Mouse (Mus musculus) testis, adult 2 months (tissue): ENCODE data around the gene Actn1. TPM values are rescaled to one million over a fixed set of nuclear protein-coding genes. Genes with fewer than 3 reads are reported as not detected.

Experiments
- H3K27ac ChIP-seq: fragments of 200-500 bp; 2 replicates; pipeline ENCODE4 v1.5.1; 2012; ENCODE audit warnings: low read depth, low read length; ENCODE audit not compliant: control insufficient read depth, insufficient read depth
- H3K27me3 ChIP-seq: fragments of 200-500 bp; 2 replicates; pipeline ENCODE4 v1.6.1; 2012; ENCODE audit warnings: mild to moderate bottlenecking, low read length, moderate library complexity; ENCODE audit not compliant: control insufficient read depth, insufficient read depth
- H3K36me3 ChIP-seq: fragments of 200-500 bp; 2 replicates; pipeline ENCODE4 v1.6.1; 2012; ENCODE audit warnings: mild to moderate bottlenecking, low read length; ENCODE audit not compliant: control insufficient read depth, insufficient read depth
- H3K4me1 ChIP-seq: fragments of 200-500 bp; 2 replicates; pipeline ENCODE4 v1.6.1; 2012; ENCODE audit warnings: low read length; ENCODE audit not compliant: control insufficient read depth, insufficient read depth
- H3K4me3 ChIP-seq: fragments of 200-500 bp; 2 replicates; pipeline ENCODE4 v1.5.1; 2012; ENCODE audit warnings: low read depth, mild to moderate bottlenecking, low read length, moderate library complexity, mixed read lengths; ENCODE audit not compliant: control insufficient read depth
- CTCF ChIP-seq: fragments of 200-500 bp; IDR thresholded peaks from 2 replicates; pipeline ENCODE4 v1.5.1; 2012; ENCODE audit warnings: low read depth, mild to moderate bottlenecking, inconsistent platforms, low read length, moderate library complexity; ENCODE audit not compliant: control insufficient read depth, insufficient read depth, insufficient replicate concordance
- POLR2A ChIP-seq: fragments of 200-500 bp; IDR thresholded peaks from 2 replicates; pipeline ENCODE4 v1.6.1; 2012; ENCODE audit warnings: low read depth, mild to moderate bottlenecking, inconsistent platforms, low read length, moderate library complexity; ENCODE audit not compliant: control insufficient read depth
- polyA plus RNA-seq: library from polyadenylated mRNA; depleted of rRNA; stranded (reverse); fragments of >200 nt; gene quantifications from 2 replicates; pipeline ENCODE4 v1.2.3, GENCODE M21; 2012

Actn1 gene
- polyA plus RNA-seq, 1 experiment: 7.6 TPM

DNA sequence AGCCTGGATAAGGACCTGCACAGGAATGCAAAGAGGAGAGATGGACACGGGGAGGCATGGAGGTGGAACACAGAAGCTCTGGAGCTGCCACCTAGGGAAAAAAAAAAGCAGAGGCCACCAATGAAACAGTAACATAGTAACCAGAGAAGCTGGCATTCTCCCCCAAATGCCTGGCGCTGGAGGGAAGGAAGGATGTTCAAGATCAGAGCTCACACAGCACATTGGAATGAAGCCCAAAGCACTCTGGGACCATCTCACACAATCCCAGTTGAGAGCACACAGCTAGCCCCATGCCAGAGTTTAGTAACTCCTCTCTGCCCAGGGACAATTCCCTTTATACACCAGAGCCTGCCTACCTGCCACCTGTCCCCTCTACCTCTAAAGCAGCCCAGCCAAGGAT, 34.1 kb downstream of the Actn1 start:
- Histone ChIP-seq H3K36me3 (no peaks in the 10 kb centered on the region), H3K27ac (no peak overlapping the region)
- TF ChIP-seq POLR2A: no peak
- TF ChIP-seq CTCF: no peak

DNA sequence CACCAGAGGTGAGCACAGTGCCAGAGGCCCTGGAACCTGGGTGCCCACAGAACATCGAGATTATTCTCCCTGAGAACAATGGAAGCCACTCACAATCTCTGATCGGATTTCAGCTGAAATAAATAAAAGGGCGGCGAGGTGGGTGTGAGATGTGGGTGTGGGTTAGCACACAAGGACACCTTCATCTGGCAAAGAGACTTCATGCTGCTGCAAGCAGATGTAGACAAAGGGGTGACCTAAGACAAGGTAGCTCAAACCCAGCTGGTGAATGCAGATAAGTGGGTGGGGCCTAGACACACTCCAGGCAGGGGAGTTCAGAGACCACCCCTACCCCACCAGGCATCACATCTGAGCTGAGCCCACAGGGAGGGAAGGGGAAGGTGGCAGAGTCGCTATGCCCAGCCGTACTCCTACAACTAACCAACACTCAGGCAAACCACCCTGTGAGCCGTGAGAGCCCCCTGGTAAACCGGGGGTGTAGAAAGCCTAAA, 35.9 kb downstream of the Actn1 start:
- no peak overlapping the region for H3K27ac ChIP-seq
- no peaks in the 10 kb centered on the region for H3K4me1 ChIP-seq
- no peaks in the 10 kb centered on the region for H3K27me3 ChIP-seq
- no peaks in the 10 kb centered on the region for H3K36me3 ChIP-seq
- H3K4me3 ChIP-seq: no peak overlapping the region
- TF ChIP-seq POLR2A (no peak), CTCF (no peak)

More for the DNA sequence above, 34.1 kb downstream of the Actn1 start:
- Histone ChIP-seq H3K27me3 (no peaks in the 10 kb centered on the region), H3K4me3 (no peak overlapping the region), H3K4me1 (no peaks in the 10 kb centered on the region; the same call in 1 of the 2 replicates)

DNA sequence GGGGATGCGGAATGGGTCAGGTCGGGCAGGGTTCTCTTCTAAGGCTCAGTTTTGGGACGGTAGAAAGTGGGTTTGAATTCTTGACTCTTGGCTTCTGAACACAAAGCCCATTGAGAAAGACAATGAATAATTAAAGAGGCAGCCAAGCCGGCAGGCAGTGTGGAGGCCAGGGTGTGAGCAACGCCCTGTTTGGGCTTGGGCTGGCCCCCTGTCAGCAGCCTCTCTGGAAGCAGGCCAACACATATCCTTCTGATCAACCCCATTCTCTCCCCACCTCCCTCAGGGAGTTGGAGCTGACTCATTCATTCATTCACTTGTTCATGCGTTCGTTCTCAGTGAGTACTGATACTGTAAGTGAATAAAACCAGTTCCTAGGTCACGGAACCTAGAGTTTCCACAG, 36.7 kb downstream of the Actn1 start:
- H3K4me3 ChIP-seq: no peak overlapping the region

DNA sequence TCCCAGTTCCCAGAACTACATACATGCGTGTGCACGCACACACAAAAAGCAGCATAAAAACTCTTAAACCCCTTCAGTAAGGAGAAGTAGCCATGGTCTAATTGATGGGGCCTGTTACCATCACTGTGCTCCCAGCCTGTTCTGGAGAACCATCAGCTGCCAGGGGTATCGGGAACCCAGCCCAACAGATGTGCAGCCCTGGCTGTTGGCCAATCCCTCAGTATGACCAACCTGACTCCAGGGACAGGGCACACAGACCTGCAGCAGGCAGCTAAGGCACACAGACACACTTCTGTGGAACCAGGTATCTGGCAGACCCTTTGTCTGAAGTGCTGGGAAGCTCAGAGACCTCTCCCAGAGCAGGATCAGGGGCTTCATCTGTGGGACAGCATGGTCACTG, 37.7 kb downstream of the Actn1 start:
- Histone ChIP-seq H3K27ac (no peak overlapping the region), H3K36me3 (no peaks in the 10 kb centered on the region), H3K4me3 (no peak overlapping the region), H3K27me3 (no peaks in the 10 kb centered on the region), H3K4me1 (no peaks in the 10 kb centered on the region)
- TF ChIP-seq CTCF (no peak), POLR2A (no peak)

More for the DNA sequence above, 36.7 kb downstream of the Actn1 start:
- H3K27me3 ChIP-seq: no peaks in the 10 kb centered on the region
- no peaks in the 10 kb centered on the region for H3K36me3 ChIP-seq
- TF ChIP-seq CTCF (no peak), POLR2A (no peak)
- no peaks in the 10 kb centered on the region for H3K4me1 ChIP-seq
- H3K27ac ChIP-seq: no peak overlapping the region

DNA sequence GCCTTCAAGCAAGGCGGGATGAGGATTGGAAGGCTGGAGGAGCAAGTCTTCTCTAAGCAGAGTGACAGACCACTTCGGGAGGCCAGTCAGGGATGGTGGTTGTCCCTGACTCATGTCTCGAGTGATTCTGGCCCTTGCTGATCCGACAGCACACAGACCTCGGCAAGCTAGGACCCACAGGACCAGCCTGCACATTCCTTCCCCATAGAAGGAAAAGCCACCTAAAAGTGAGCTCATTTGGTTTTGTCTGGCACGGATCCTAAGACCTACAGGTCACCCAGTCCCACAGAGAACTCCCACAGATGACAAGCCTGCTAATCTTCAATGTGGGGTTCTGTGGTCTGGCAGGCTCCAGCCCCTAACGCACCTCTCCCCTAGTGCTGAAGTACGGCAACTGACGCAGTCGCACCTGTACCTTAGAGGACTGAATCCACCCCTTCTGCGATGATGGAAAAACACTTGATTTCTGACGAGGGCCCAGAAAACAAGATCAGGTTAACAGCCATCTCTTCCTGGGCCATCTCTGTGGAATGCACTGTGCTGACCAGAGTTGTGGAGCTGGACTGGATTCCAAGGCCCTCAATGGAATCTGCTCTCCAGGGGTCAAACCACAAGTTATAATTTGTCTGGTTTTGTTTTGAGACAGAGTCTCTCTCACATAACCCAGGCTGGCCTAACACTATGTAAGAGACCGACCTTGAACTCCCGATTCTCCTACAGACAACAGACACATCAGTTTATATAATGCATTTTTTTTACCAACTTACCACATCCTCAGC, 39.7 kb downstream of the Actn1 start:
- Histone ChIP-seq H3K27ac (peak overlapping the region; percentile 40), H3K4me1 (no peaks in the 10 kb centered on the region; the same call in 1 of the 2 replicates), H3K36me3 (no peaks in the 10 kb centered on the region), H3K27me3 (no peaks in the 10 kb centered on the region), H3K4me3 (no peak overlapping the region)
- no peak for TF ChIP-seq POLR2A
- no peak for TF ChIP-seq CTCF

DNA sequence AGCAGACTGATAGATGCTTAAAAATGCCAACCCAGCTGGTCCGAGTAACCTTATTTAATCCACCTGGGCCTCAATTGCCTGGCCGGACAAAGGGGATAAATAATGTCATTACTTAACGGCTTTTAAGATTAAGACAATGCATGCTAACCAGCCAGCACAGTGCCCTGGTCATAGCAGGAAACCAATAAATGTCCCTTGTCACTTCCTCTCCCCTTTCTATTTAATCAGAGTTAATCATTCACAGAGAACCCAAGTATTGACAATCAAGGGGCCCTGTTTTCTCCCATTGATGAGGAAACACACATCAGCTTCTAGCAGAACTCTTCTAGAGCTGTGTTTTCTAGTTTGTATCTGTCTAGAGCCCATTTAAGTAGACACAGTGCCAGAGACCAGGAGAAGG, 41.4 kb downstream of the Actn1 start:
- TF ChIP-seq CTCF (no peak), POLR2A (no peak)
- no peak overlapping the region for H3K4me3 ChIP-seq
- no peaks in the 10 kb centered on the region; the same call in 1 of the 2 replicates for H3K4me1 ChIP-seq
- no peaks in the 10 kb centered on the region for H3K27me3 ChIP-seq
- no peak overlapping the region for H3K27ac ChIP-seq
- no peaks in the 10 kb centered on the region for H3K36me3 ChIP-seq

DNA sequence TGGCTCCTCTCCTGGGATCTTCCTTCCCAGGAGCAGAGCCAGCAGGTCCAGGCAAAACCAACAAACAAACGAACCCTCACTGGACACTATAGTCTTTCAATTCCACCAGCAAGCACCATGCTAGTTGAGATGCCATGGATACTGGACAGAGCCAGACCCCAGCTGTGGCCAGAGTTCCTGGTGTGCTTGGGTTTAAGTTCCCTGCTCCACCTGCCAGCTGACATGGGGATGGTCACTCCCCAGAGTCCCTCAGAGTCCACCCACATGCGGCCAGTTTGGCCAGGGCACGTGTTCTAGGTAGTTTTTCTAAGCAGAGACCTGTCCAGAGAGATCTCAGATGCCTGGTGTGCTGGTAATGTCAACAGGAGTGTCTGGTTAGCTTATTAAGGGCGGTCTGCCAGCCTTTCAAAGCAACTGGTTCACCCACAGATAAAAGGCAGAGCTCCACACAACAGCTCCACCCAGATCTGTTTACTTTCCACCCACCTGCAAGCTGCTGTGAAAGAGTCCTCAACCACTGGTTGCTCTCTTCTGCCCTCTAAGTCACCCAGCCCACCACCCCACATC, 42.0 kb downstream of the Actn1 start:
- H3K4me1 ChIP-seq: no peaks in the 10 kb centered on the region; the same call in 1 of the 2 replicates
- TF ChIP-seq POLR2A (no peak), CTCF (no peak)
- no peak overlapping the region for H3K4me3 ChIP-seq
- no peak overlapping the region; the same call in 1 of the 2 replicates for H3K27ac ChIP-seq
- H3K27me3 ChIP-seq: no peaks in the 10 kb centered on the region
- H3K36me3 ChIP-seq: no peaks in the 10 kb centered on the region
